Mouse (Mus musculus): ENCODE results near the gene Smyd3. TPM values are rescaled to one million over a fixed set of nuclear protein-coding genes. Genes with fewer than 3 reads are reported as not detected.

Smyd3 gene
- polyA plus RNA-seq, 1 experiment from 2014 or later: 30.6 TPM

Other genes with a start within 250 kb of the Smyd3 start
- 25.2 and 25.7 TPM in 2 replicates for gene Tfb2m, start 28.2 kb upstream of the Smyd3 start, polyA plus RNA-seq (2015; fragmentation: Nextera tagmentation; extraction: Ambion mirVana)
- gene Cnst, start 28.3 kb upstream of the Smyd3 start, polyA plus RNA-seq (2015; fragmentation: Nextera tagmentation; extraction: Ambion mirVana): 27.5 and 29.8 TPM in 2 replicates
- gene Sccpdh, start 150.2 kb upstream of the Smyd3 start, polyA plus RNA-seq (2015; fragmentation: Nextera tagmentation; extraction: Ambion mirVana): 172 and 179 TPM in 2 replicates
- gene Kif28, start 227.2 kb upstream of the Smyd3 start, polyA plus RNA-seq (2015; fragmentation: Nextera tagmentation; extraction: Ambion mirVana): not detected in 2 replicates

Data from midbrain, embryonic 16.5 days (tissue).